Mouse (Mus musculus) kidney, embryonic 16.5 days (tissue): ENCODE results near the gene Myoz1. TPM values are rescaled to one million over a fixed set of nuclear protein-coding genes. Genes with fewer than 3 reads are reported as not detected.
A peak's percentile ranks its signal among the peaks of the same experiment; 100 is the strongest.

Experiments
- ATAC-seq: fragments of 200-750 bp; cut with Nextera tagmentation; 2 replicates; pipeline ENCODE4 v1.8.0; 2017; ENCODE audit warnings: moderate TSS enrichment; ENCODE audit not compliant: low FRiP score, low TSS enrichment
- H3K27ac ChIP-seq: fragments of 300-500 bp; sonication (generic); 2 replicates; pipeline ENCODE4 v1.5.1; 2014; ENCODE audit warnings: low read length
- H3K27me3 ChIP-seq: fragments of 300-500 bp; sonication (generic); 2 replicates; pipeline ENCODE4 v1.6.1; 2014; ENCODE audit warnings: low read length, control low read depth, mixed read lengths; ENCODE audit not compliant: insufficient read depth
- H3K36me3 ChIP-seq: fragments of 300-500 bp; sonication (generic); 2 replicates; pipeline ENCODE4 v1.6.1; 2014; ENCODE audit warnings: low read length, control low read depth, mixed read lengths; ENCODE audit not compliant: insufficient read depth
- H3K4me1 ChIP-seq: fragments of 300-500 bp; sonication (generic); 2 replicates; pipeline ENCODE4 v1.6.1; 2014; ENCODE audit warnings: low read length, control low read depth, mixed read lengths; ENCODE audit not compliant: insufficient read depth
- H3K4me2 ChIP-seq: fragments of 300-500 bp; sonication (generic); replicated peaks from 2 replicates; pipeline ENCODE4 v1.6.1; 2014; ENCODE audit warnings: low read depth, low read length
- H3K4me3 ChIP-seq: fragments of 300-500 bp; sonication (generic); 2 replicates; pipeline ENCODE4 v1.5.1; 2014; ENCODE audit warnings: mild to moderate bottlenecking, low read length
- H3K9ac ChIP-seq: fragments of 300-500 bp; sonication (generic); replicated peaks from 2 replicates; pipeline ENCODE4 v1.6.1; 2014; ENCODE audit warnings: low read length
- H3K9me3 ChIP-seq: fragments of 300-500 bp; sonication (generic); 2 replicates; pipeline ENCODE4 v1.6.1; 2016; ENCODE audit warnings: low read length, control low read depth
- WGBS: fragments of 180-500 bp; shearing (Covaris S2); extraction: QIAGEN DNeasy Blood & Tissue Kit; methylation state at CpG from one replicate; pipeline ENCODE4 v1.1.7; 2014; 5-methylcytosine and 5-hydroxymethylcytosine counted together
- polyA plus RNA-seq: library from polyadenylated mRNA; unstranded; fragments of >200 nt; fragmentation: Nextera tagmentation; extraction: Ambion mirVana; gene quantifications from 2 replicates; pipeline ENCODE4 v1.2.1, GENCODE M21; 2015

The Myoz1 gene
- polyA plus RNA-seq, 1 experiment from 2014 or later: 3.2 TPM

DNA sequence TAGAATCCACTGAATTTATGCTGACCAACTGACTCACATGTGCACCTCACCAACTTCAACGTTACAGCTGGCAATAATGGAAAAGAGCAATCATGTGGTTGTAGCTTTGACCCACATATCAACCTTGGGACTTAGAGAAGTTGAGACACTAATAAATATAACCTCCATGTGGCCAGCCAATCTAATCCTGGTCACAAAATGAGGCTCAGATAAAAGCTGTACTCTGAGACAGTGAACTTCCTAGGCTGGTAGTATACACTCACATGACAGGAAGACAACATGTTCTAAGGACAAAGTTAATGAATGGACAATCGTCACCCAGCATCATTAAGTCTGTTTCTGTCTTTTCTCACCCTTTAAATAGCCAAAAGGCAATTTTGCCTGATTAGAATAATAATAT is 29.9 kb downstream of the Myoz1 start:
- no peaks in the 10 kb centered on the region for H3K4me1 ChIP-seq
- no peaks in the 10 kb centered on the region for H3K27me3 ChIP-seq
- no peak overlapping the region for H3K27ac ChIP-seq
- no peak for ATAC-seq
- H3K36me3 ChIP-seq: no peaks in the 10 kb centered on the region
- no peak overlapping the region for H3K9ac ChIP-seq
- H3K4me2 ChIP-seq: no peak overlapping the region
- WGBS: 80% methylated on average over 2 of the region's 2 CpGs
- no peaks in the 10 kb centered on the region for H3K9me3 ChIP-seq
- H3K4me3 ChIP-seq: no peak overlapping the region

DNA sequence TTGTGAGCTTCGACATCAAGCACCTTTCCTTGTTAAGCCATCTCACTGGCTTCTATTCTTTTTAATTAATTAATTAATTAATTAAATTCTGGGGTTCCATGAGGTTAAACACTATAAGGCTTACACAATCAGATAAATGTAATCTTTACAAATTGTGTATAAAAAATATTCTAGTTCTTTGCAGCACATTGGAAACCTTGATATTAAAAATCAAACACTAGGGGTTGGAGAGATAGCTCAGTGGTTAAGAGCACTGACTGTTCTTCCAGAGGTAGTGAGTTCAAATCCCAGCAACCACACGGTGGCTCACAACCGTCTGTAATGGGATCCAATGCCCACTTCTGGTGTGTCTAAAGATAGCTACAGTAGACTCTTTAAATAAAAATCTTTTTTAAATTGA is 33.4 kb downstream of the Myoz1 start:
- H3K4me1 ChIP-seq: peaks cover 8% of the 10 kb centered on the region; the same call in 1 of the 2 replicates
- 0 out of 2 replicates have a peak, but pooled peaks cover 3% of the 10 kb centered on the region for H3K36me3 ChIP-seq
- no peak for ATAC-seq
- no peak overlapping the region for H3K4me2 ChIP-seq
- no peaks in the 10 kb centered on the region for H3K9me3 ChIP-seq
- no peak overlapping the region for H3K27ac ChIP-seq
- no peaks in the 10 kb centered on the region for H3K27me3 ChIP-seq
- H3K9ac ChIP-seq: no peak overlapping the region
- no peak overlapping the region for H3K4me3 ChIP-seq
- 93% methylated on average over 3 of the region's 3 CpGs for WGBS

- H3K4me1 ChIP-seq: peaks cover 8% of the 10 kb centered on the region; the same call in 1 of the 2 replicates
- 0 out of 2 replicates have a peak, but pooled peaks cover 3% of the 10 kb centered on the region for H3K36me3 ChIP-seq
- no peaks in the 10 kb centered on the region for H3K9me3 ChIP-seq
- H3K4me3 ChIP-seq: no peak overlapping the region
- ATAC-seq: no peak
- no peak overlapping the region for H3K27ac ChIP-seq
- whole genome bisulfite sequencing: 92% methylated on average over 2 of the region's 2 CpGs
- no peak overlapping the region for H3K4me2 ChIP-seq
- no peak overlapping the region for H3K9ac ChIP-seq
- no peaks in the 10 kb centered on the region for H3K27me3 ChIP-seq
Observed at GRCm38 (mm10) chr14:20622412-20622811, 33.9 kb downstream of the Myoz1 start.

DNA sequence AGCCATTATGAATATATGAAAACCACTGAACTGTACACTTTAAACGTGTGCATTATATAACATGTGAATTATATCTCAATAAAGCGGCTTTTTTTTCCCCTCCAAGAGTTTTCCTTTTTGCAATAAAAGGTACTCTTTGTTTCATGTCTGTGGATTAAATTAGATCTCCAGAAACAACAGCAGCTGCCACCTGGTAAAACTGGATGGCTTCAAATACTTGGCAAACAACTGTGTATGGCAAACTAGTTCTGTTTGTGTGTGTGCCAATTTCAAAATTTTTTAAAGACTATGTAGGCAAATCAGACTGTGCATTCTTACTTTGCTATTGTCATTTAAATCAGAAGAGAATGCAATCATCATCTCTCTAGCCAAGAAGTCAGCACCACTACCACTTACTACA is 34.4 kb downstream of the Myoz1 start:
- Histone ChIP-seq H3K4me2 (no peak overlapping the region), H3K36me3 (0 out of 2 replicates have a peak, but pooled peaks cover 3% of the 10 kb centered on the region), H3K27ac (no peak overlapping the region), H3K9me3 (no peaks in the 10 kb centered on the region), H3K9ac (no peak overlapping the region), H3K27me3 (no peaks in the 10 kb centered on the region), H3K4me1 (peaks cover 8% of the 10 kb centered on the region; the same call in 1 of the 2 replicates), H3K4me3 (no peak overlapping the region)
- WGBS: 83% methylated on average over 2 of the region's 2 CpGs
- no peak for ATAC-seq

DNA sequence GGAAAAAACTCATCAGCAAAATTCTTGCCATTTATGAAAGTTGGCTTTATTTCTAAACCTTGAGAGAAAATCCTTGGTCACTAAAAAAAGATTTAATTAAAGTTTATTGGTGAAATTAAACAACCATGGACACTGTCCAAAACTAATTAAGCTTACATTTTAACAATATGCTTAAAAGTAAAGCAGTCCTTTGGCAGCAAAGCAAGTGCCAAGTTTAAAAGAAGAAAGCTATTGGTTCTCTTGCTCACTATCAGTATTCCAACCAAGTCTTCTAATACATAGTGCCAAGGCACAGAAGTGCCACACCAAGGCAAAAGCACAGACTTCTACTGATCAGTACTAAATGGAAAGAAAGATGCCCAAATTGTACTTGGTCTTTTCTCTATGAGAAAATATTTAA is 37.2 kb downstream of the Myoz1 start:
- H3K36me3 ChIP-seq: 0 out of 2 replicates have a peak, but pooled peaks cover 3% of the 10 kb centered on the region
- H3K9me3 ChIP-seq: no peaks in the 10 kb centered on the region
- H3K4me1 ChIP-seq: peaks cover 8% of the 10 kb centered on the region; the same call in 1 of the 2 replicates
- H3K27me3 ChIP-seq: no peaks in the 10 kb centered on the region
- H3K4me2 ChIP-seq: no peak overlapping the region
- H3K9ac ChIP-seq: no peak overlapping the region
- no peak overlapping the region for H3K4me3 ChIP-seq
- no peak overlapping the region for H3K27ac ChIP-seq
- ATAC-seq: no peak

DNA sequence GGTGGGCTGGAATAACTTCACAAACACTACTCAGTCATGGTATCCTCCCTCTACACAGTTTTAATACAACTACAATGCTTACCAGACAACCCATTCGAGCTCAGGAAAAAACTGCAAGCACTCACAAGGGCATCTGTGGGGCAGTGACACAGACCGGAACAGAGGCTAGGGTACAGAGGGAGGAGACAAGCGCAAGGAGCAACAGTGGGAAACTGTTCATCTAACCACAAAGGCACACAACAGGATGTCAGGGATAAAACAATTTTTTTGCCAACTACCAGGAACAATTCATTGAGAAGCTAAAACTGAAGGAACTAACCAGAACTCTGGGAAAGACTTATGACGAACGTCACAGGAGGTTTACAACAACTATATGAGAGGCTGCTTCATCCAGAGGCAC is 38.1 kb downstream of the Myoz1 start:
- H3K9ac ChIP-seq: no peak overlapping the region
- H3K27me3 ChIP-seq: no peaks in the 10 kb centered on the region
- H3K27ac ChIP-seq: no peak overlapping the region
- ATAC-seq: no peak
- 0 out of 2 replicates have a peak, but pooled peaks cover 3% of the 10 kb centered on the region for H3K36me3 ChIP-seq
- no peak overlapping the region for H3K4me3 ChIP-seq
- H3K4me2 ChIP-seq: no peak overlapping the region
- WGBS: 59% methylated on average over 5 of the region's 5 CpGs
- H3K9me3 ChIP-seq: no peaks in the 10 kb centered on the region
- H3K4me1 ChIP-seq: peaks cover 8% of the 10 kb centered on the region; the same call in 1 of the 2 replicates

DNA sequence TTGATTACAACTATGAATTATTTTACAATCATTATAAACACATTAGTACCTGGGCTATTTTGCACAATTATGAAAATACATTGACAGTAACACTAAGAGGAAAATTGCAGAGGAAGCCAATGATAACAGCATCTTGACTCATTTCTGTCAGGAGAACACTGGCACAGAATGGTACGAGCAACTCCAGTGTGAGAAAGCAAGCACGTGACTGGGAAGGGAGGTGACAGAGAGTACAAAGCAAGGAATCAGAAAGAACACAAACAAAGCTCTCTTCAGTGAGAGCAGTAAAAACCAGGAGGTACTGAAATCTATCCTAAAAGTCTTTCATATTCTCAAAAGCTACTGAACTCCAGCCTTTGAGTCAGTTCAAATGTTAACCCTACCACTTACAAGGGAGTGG is 39.9 kb downstream of the Myoz1 start:
- H3K9ac ChIP-seq: no peak overlapping the region
- ATAC-seq: no peak
- 0 out of 2 replicates have a peak, but pooled peaks cover 3% of the 10 kb centered on the region for H3K36me3 ChIP-seq
- no peaks in the 10 kb centered on the region for H3K27me3 ChIP-seq
- peaks cover 8% of the 10 kb centered on the region; the same call in 1 of the 2 replicates for H3K4me1 ChIP-seq
- H3K9me3 ChIP-seq: no peaks in the 10 kb centered on the region
- 17% methylated on average over 2 of the region's 2 CpGs for WGBS
- H3K27ac ChIP-seq: no peak overlapping the region
- no peak overlapping the region for H3K4me2 ChIP-seq
- H3K4me3 ChIP-seq: no peak overlapping the region

DNA sequence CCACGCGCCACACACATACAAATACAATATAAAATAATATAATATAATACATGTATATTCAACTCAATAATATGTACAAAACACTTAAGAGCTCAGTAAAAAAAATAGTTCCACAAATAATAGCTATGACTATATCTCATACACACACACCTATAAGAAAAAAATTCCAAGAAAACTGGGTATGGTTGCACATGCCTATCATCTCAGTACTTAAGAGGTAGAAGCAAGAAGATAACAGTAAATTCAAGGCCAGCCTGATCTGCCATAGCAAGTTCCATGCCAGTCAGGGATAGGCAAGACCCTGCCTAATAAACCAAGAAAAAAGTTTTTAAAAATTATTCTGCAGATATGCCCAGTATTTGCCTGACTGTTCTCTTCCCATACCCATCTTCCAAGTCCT is 41.3 kb downstream of the Myoz1 start:
- Histone ChIP-seq H3K4me1 (peaks cover 8% of the 10 kb centered on the region; the same call in 1 of the 2 replicates), H3K36me3 (no peaks in the 10 kb centered on the region), H3K9me3 (no peaks in the 10 kb centered on the region), H3K4me2 (no peak overlapping the region), H3K27me3 (no peaks in the 10 kb centered on the region), H3K9ac (no peak overlapping the region), H3K27ac (no peak overlapping the region), H3K4me3 (no peak overlapping the region)
- WGBS: 98% methylated on average over 2 of the region's 2 CpGs
- no peak for ATAC-seq

DNA sequence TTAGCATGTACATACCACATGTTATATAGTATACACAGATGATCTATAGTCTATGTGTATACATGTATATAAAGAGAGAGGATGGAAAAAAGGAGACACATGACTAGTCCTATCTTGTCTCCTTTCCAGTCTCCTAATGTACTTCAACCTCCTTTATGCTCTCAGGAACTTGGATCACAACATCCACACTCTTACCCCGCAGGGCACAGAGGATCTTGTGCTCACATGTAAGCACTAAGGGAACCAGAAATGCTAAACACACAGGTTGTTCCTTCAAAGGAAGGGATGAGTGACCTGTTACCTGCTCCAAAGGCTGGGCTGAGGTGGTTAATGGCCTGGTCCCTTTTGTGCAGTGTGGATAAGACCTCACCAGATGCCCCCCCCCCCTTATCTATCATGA is 43.5 kb downstream of the Myoz1 start:
- Histone ChIP-seq H3K9ac (no peak overlapping the region), H3K36me3 (no peaks in the 10 kb centered on the region), H3K4me2 (no peak overlapping the region), H3K4me1 (peaks cover under 1% of the 10 kb centered on the region; the same call in 1 of the 2 replicates), H3K4me3 (no peak overlapping the region), H3K27me3 (no peaks in the 10 kb centered on the region), H3K27ac (no peak overlapping the region), H3K9me3 (no peaks in the 10 kb centered on the region)
- WGBS: 92% methylated on average over 1 of the region's 1 CpGs
- ATAC-seq: no peak

- H3K9ac ChIP-seq: no peak overlapping the region
- no peaks in the 10 kb centered on the region for H3K27me3 ChIP-seq
- no peak overlapping the region for H3K4me3 ChIP-seq
- no peaks in the 10 kb centered on the region for H3K36me3 ChIP-seq
- H3K4me1 ChIP-seq: peaks cover 11% of the 10 kb centered on the region; the same call in 1 of the 2 replicates
- no peaks in the 10 kb centered on the region for H3K9me3 ChIP-seq
- H3K4me2 ChIP-seq: no peak overlapping the region
- WGBS: 69% methylated on average over 4 of the region's 4 CpGs
- peak; percentile 75 for ATAC-seq
- peak overlapping the region; percentile 63 for H3K27ac ChIP-seq
Observed at GRCm38 (mm10) chr14:20610146-20610545, 46.2 kb downstream of the Myoz1 start.
